In the genomic region with DNA sequence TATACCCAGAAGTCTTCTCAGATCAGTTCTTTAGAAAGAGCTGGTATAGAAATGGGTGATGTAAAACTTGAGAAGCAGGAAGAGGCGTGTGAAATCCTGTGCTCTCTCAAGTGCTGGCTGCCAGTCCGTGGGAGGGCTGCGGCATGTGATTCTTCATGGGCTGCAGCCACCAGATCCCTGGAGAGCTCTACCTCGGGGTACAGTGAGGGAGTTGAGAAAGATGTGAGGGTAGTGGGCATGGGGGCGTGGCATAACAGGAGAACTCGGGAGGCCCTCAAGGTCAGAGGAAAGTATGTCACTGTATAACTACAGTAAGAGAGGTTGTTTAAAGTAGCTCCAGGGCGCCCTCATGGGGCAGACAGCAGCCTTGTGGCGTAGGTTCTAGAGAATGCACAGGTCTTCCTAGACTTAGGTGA, we compare ENCODE assay signal across 8 mouse cellular contexts. TPM values are rescaled to one million over a fixed set of nuclear protein-coding genes. Genes with fewer than 3 reads are reported as not detected.
DNase-seq lines count a peak whose midpoint lies in the region; ATAC-seq and TF ChIP-seq lines count a peak whose summit lies in the region.

No protein-coding gene starts in this region.

- H3K4me1 ChIP-seq in bone marrow macrophage, adult 2 months (ENCODE audit: control insufficient read depth, insufficient read depth, low read length), result peaks cover 43% of the 10 kb centered on the region

- H3K27ac ChIP-seq in bone marrow macrophage, adult 2 months (ENCODE audit: insufficient read depth, low read depth, low read length), result no peak overlapping the region

- intact Hi-C loops in heart, postnatal 14 days (cut with DNase I), result no loop called here
- intact Hi-C loops in left cerebral cortex, postnatal 14 days (cut with DNase I), result no loop called here

- peak; percentile 54 for ATAC-seq in CD4-positive, CD25-positive, alpha-beta regulatory T cell, adult 4 months
- ATAC-seq in monocyte, adult 5-6 weeks (replicated peaks; ENCODE audit: insufficient number of reproducible peaks, low FRiP score, low TSS enrichment, poor library complexity, severe bottlenecking), result peak; percentile 11

- peak; percentile 77 to 90 for DNase-seq in frontal cortex, postnatal 36 days (ENCODE audit: low spot score in 2 of 2)
- DNase-seq in frontal cortex, postnatal 14 days (ENCODE audit: low spot score in 2 of 2), result no peak
- DNase-seq in heart, postnatal 14 days, result peak; percentile 50 to 66
- peak; percentile 74 to 87 for DNase-seq in left cerebral cortex, postnatal 14 days (ENCODE audit: low spot score in 2 of 2)
- peak; percentile 77 for DNase-seq in thymus, postnatal 25 days

- peak; percentile 46; the same call in 1 of the 2 replicates for TF ChIP-seq CTCF in bone marrow macrophage, adult 2 months (IDR thresholded peaks at IDR 0.05; ENCODE audit: low read depth, low read length)

- no peak for TF ChIP-seq POLR2A in bone marrow macrophage, adult 2 months (IDR thresholded peaks at IDR 0.05; ENCODE audit: borderline replicate concordance, low read depth, low read length)

- H3K4me3 ChIP-seq in bone marrow macrophage, adult 2 months (ENCODE audit: insufficient read depth, low read length), result no peak overlapping the region

RNA-seq across cellular contexts. Expression of gene Tmem121b, which starts 10.4 kb away (rescaled TPM):
- polyA plus RNA-seq in CD4-positive, CD25-positive, alpha-beta regulatory T cell, adult 4 months (2017; shearing (Covaris generic)), result under 1 TPM; 0.61 to 0.63 TPM
- polyA plus RNA-seq in bone marrow macrophage, adult 2 months (2012; ENCODE audit: insufficient read depth, insufficient read length, missing spikeins), result not detected in 2 replicates
- total RNA-seq in heart, postnatal 14 days (2021), result under 1 TPM in 1 of 2 experiments, not detected in 1; 0.05 TPM
- 10 to 100 TPM; 71.2 to 75.7 TPM for total RNA-seq in left cerebral cortex, postnatal 14 days (2021)
- total RNA-seq in monocyte, adult 5-6 weeks (2017), result 4.9 to 12.3 TPM (median 10.3 TPM) in 3 replicates

RNA-seq across cellular contexts. Expression of gene Il17ra, which starts 20.2 kb away (rescaled TPM):
- 10 to 100 TPM; 18.8 to 20.3 TPM for polyA plus RNA-seq in CD4-positive, CD25-positive, alpha-beta regulatory T cell, adult 4 months (2017; shearing (Covaris generic))
- polyA plus RNA-seq in bone marrow macrophage, adult 2 months (2012; ENCODE audit: insufficient read depth, insufficient read length, missing spikeins), result 17.6 and 23.6 TPM in 2 replicates
- total RNA-seq in heart, postnatal 14 days (2021), result 1 to 10 TPM; 3.3 to 5.4 TPM
- total RNA-seq in left cerebral cortex, postnatal 14 days (2021), result 1 to 10 TPM; 7.4 to 9.1 TPM
- 155 to 206 TPM (median 192 TPM) in 3 replicates for total RNA-seq in monocyte, adult 5-6 weeks (2017)

RNA-seq across cellular contexts. Expression of gene Hdhd5, which starts 47.9 kb away (rescaled TPM):
- polyA plus RNA-seq in CD4-positive, CD25-positive, alpha-beta regulatory T cell, adult 4 months (2017; shearing (Covaris generic)), result 10 to 100 TPM; 43.4 to 59.7 TPM
- 8.5 and 10.5 TPM in 2 replicates for polyA plus RNA-seq in bone marrow macrophage, adult 2 months (2012; ENCODE audit: insufficient read depth, insufficient read length, missing spikeins)
- 10 to 100 TPM; 20.1 to 21.7 TPM for total RNA-seq in heart, postnatal 14 days (2021)
- total RNA-seq in left cerebral cortex, postnatal 14 days (2021), result 10 to 100 TPM; 34.4 to 34.9 TPM
- total RNA-seq in monocyte, adult 5-6 weeks (2017), result 31.1 to 77.0 TPM (median 45.3 TPM) in 3 replicates

Comparison
In these comparisons a context has a peak if more than half of its experiments do, and no peak if none do; other contexts are left out.
1. DNase-seq: peak in frontal cortex, postnatal 36 days (2 of 2), heart, postnatal 14 days (2 of 2), left cerebral cortex, postnatal 14 days (2 of 2) and thymus, postnatal 25 days (single experiment); none in frontal cortex, postnatal 14 days (0 of 2).
2. RNA of gene Il17ra, which starts 20.2 kb away (total RNA-seq): 155 to 206 TPM in monocyte, adult 5-6 weeks; 7.4 to 9.1 TPM in left cerebral cortex, postnatal 14 days and 3.3 to 5.4 TPM in heart, postnatal 14 days; every median in the first group is over 10 times any median in the second.